Mouse (Mus musculus) forebrain, embryonic 11.5 days (tissue): ENCODE measurements around the gene Lrrc19. TPM values are rescaled to one million over a fixed set of nuclear protein-coding genes. Genes with fewer than 3 reads are reported as not detected.
"Not testable (repeated sequence)": the region's sequence is repeated elsewhere in the genome, so short reads cannot be mapped to it uniquely, and the experiment has no call there.

Experiments used
- ATAC-seq: fragments of 200-750 bp; cut with Nextera tagmentation; replicated peaks from 2 replicates; pipeline ENCODE4 v1.8.0; 2017; ENCODE audit warnings: moderate TSS enrichment; ENCODE audit not compliant: low FRiP score
- DNase-seq: peaks from one replicate; pipeline ENCODE4 v3.0.0-alpha.2; 2017; ENCODE audit warnings: low spot score
- H3K27ac ChIP-seq: fragments of 300-500 bp; sonication (generic); 2 replicates; pipeline ENCODE4 v1.5.1; 2014; ENCODE audit warnings: low read depth, low read length
- H3K27me3 ChIP-seq: fragments of 300-500 bp; sonication (generic); 2 replicates; pipeline ENCODE4 v1.6.1; 2014; ENCODE audit warnings: mild to moderate bottlenecking, low read length, mixed read lengths; ENCODE audit not compliant: control insufficient read depth, insufficient read depth
- H3K36me3 ChIP-seq: fragments of 300-500 bp; sonication (generic); 2 replicates; pipeline ENCODE4 v1.6.1; 2014; ENCODE audit warnings: mild to moderate bottlenecking, low read length, moderate library complexity, mixed read lengths; ENCODE audit not compliant: control insufficient read depth, insufficient read depth
- H3K4me1 ChIP-seq: fragments of 300-500 bp; sonication (generic); replicated peaks from 2 replicates; pipeline ENCODE4 v1.6.1; 2014; ENCODE audit warnings: low read length, mixed read lengths; ENCODE audit not compliant: control insufficient read depth, insufficient read depth
- H3K4me2 ChIP-seq: fragments of 300-500 bp; sonication (generic); 2 replicates; pipeline ENCODE4 v1.6.1; 2014; ENCODE audit warnings: low read depth, mild to moderate bottlenecking, low read length, moderate library complexity, mixed read lengths; ENCODE audit not compliant: severe bottlenecking
- H3K4me3 ChIP-seq: fragments of 300-500 bp; sonication (generic); 2 replicates; pipeline ENCODE4 v1.5.1; 2014; ENCODE audit warnings: low read depth, low read length
- H3K9ac ChIP-seq: fragments of 300-500 bp; sonication (generic); 2 replicates; pipeline ENCODE4 v1.6.1; 2014; ENCODE audit warnings: low read length
- H3K9me3 ChIP-seq: fragments of 300-500 bp; sonication (generic); 2 replicates; pipeline ENCODE4 v1.6.1; 2016; ENCODE audit warnings: low read length, mixed read lengths; ENCODE audit not compliant: control insufficient read depth
- WGBS: fragments of 180-500 bp; shearing (Covaris S2); extraction: QIAGEN DNeasy Blood & Tissue Kit; methylation state at CpG from one replicate; pipeline ENCODE4 v1.1.7; 2014; 5-methylcytosine and 5-hydroxymethylcytosine counted together
- polyA plus RNA-seq: library from polyadenylated mRNA; unstranded; fragments of >200 nt; fragmentation: Nextera tagmentation; extraction: Ambion mirVana; gene quantifications from 2 replicates; pipeline ENCODE4 v1.2.1, GENCODE M21; 2014

The Lrrc19 gene
- polyA plus RNA-seq, 1 experiment from 2014 or later, result 1.4 TPM

DNA sequence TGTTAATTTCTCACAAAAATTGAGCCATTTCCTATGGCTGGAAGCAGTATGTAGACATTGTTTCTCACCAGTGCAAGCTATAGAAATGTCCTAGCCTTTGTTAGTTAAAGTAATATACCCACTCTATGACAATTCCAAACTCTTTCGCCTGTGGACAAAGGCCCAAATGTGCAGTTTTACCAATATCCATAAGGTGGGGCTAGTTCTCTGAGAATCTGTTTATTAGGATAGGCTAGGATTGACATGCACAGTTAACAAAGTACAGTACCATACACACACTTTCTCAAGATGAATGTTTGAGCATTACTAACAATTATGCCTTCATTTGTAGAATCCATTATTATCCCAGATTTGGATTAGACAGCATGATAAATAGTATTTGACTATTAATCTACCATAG lies 19.8 kb upstream of the Lrrc19 start:
- no peak overlapping the region for H3K4me3 ChIP-seq
- H3K4me1 ChIP-seq, result no peaks in the 10 kb centered on the region
- no peak overlapping the region for H3K4me2 ChIP-seq
- H3K9ac ChIP-seq, result no peak overlapping the region
- WGBS, result 48% methylated on average over 1 of the region's 1 CpGs
- H3K27ac ChIP-seq, result no peak overlapping the region
- H3K9me3 ChIP-seq, result no peaks in the 10 kb centered on the region
- peak; percentile 49 for ATAC-seq
- no peaks in the 10 kb centered on the region for H3K36me3 ChIP-seq
- no peaks in the 10 kb centered on the region for H3K27me3 ChIP-seq
- no peak for DNase-seq

GRCm38 (mm10) chr4:94650426-94651175 lies 657 bp upstream of the Lrrc19 start:
- not testable (repeated sequence) for ATAC-seq, H3K36me3 ChIP-seq, H3K9me3 ChIP-seq, H3K27me3 ChIP-seq, H3K27ac ChIP-seq, H3K4me1 ChIP-seq, H3K9ac ChIP-seq, DNase-seq, H3K4me2 ChIP-seq, H3K4me3 ChIP-seq
- WGBS, result 91% methylated on average over 5 of the region's 5 CpGs

DNA sequence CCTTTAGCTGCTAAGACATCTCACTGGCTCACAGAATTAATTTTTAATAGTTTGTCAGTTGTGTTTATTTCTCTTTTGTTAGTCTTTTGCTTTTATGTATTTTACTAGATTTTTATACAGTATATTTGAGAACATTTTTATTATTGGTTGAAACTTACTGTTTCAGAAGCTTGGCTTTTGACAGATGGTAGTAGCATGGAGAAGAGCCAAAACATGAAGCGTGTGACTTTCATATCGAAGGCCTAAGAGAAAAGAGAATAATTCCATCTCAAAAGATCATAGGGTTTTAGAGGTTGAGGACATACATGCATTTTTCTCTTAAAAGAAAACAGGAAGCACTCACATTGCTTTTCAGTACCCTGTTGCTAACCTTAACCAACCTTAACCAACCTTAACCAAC lies 6.8 kb downstream of the Lrrc19 start:
- Histone ChIP-seq H3K9ac (no peak overlapping the region), H3K27ac (no peak overlapping the region), H3K4me2 (no peak overlapping the region), H3K4me3 (no peak overlapping the region), H3K4me1 (no peaks in the 10 kb centered on the region), H3K27me3 (no peaks in the 10 kb centered on the region), H3K36me3 (no peaks in the 10 kb centered on the region), H3K9me3 (no peaks in the 10 kb centered on the region)
- DNase-seq (no peak), ATAC-seq (no peak)
- 100% methylated on average over 2 of the region's 2 CpGs for WGBS

DNA sequence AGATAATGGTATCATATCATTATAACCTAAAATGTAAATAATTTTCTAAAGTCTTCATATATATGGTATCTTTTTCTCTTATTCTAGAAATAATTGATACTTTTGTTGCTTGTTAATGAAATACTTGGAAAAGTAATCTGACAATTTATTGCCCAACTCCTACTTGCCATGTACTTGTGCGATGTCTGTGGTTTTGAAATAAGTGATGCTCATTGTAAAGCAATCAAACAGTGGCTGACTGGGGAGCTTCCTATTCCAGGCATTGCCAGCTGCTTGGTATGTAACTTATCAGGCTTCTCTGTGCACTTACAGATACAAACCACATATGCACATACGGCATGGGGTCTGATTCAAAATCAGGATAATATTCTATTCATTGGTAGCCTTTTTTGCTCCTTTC lies 29.9 kb downstream of the Lrrc19 start:
- 80% methylated on average over 2 of the region's 2 CpGs for WGBS
- H3K4me1 ChIP-seq, result 0 out of 2 replicates have a peak, but pooled peaks cover 2% of the 10 kb centered on the region
- H3K27me3 ChIP-seq, result no peaks in the 10 kb centered on the region
- DNase-seq (no peak), ATAC-seq (no peak)
- no peak overlapping the region for H3K27ac ChIP-seq
- H3K36me3 ChIP-seq, result no peaks in the 10 kb centered on the region; the same call in 1 of the 2 replicates
- H3K9ac ChIP-seq, result no peak overlapping the region
- no peaks in the 10 kb centered on the region for H3K9me3 ChIP-seq
- H3K4me2 ChIP-seq, result no peak overlapping the region
- no peak overlapping the region for H3K4me3 ChIP-seq

GRCm38 (mm10) chr4:94614627-94615006 lies 35.3 kb downstream of the Lrrc19 start:
- Histone ChIP-seq H3K9me3 (no peaks in the 10 kb centered on the region), H3K4me1 (0 out of 2 replicates have a peak, but pooled peaks cover 2% of the 10 kb centered on the region), H3K27me3 (no peaks in the 10 kb centered on the region), H3K4me3 (peak overlapping the region; percentile 62), H3K27ac (peak overlapping the region; percentile 70), H3K36me3 (no peaks in the 10 kb centered on the region), H3K9ac (peak overlapping the region; percentile 81), H3K4me2 (peak overlapping the region; percentile 45)
- 0% methylated on average over 18 of the region's 18 CpGs for WGBS
- peak; percentile 74 for ATAC-seq
- DNase-seq, result no peak

DNA sequence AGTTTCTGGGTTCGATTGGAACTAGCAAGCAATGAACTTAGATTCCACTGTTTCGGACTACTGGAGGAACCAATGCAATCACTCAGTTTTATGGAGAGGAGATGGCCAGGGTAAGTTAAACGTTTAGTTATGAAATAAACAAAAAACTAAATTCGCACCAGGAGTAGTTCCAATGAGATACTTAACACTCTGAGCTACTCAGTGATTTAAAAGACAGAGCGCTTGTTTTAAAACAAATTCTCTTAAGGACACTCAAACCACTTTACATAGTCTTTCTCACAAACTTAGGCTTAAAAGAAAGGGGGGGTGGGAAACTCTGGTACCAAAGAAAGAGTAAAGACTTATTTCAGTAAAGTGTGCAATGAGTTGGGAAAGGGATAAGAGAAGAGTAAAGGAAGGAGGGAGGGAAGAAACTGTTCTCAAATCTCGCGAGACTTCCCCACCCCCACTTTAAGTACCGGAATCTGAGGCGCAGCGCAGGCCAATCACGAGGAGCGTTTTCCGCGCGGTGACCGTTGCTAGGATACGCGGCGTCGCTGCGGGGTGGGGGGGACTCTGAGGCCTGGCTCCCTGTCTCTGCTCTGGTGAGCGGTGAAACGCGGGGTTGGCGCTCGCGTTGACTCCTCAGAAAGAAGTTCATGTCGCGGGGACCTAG lies 35.8 kb downstream of the Lrrc19 start, which contains the start of gene Ift74:
Gene Ift74, plus strand, starts transcription at position 520 of the 655 bp plus-strand sequence.
- ATAC-seq (peak; percentile 100), DNase-seq (peak; percentile 98)
- peak within 1 kb of the TSS; percentile 62 for H3K4me3 ChIP-seq
- WGBS, result 1% methylated on average over 29 of the region's 29 CpGs
- H3K27me3 ChIP-seq, result no peaks in the 10 kb centered on the region
- H3K4me2 ChIP-seq, result peak within 1 kb of the TSS; percentile 45
- H3K27ac ChIP-seq, result peak within 1 kb of the TSS; percentile 70
- no peaks in the 10 kb centered on the region for H3K9me3 ChIP-seq
- 0 out of 2 replicates have a peak, but pooled peaks cover 2% of the 10 kb centered on the region for H3K4me1 ChIP-seq
- no peaks in the 10 kb centered on the region for H3K36me3 ChIP-seq
- peak within 1 kb of the TSS; percentile 81 for H3K9ac ChIP-seq

GRCm38 (mm10) chr4:94610339-94610738 lies 39.6 kb downstream of the Lrrc19 start:
- ATAC-seq, result no peak
- no peaks in the 10 kb centered on the region for H3K9me3 ChIP-seq
- H3K4me1 ChIP-seq, result no peaks in the 10 kb centered on the region
- DNase-seq, result no peak
- no peak overlapping the region for H3K4me3 ChIP-seq
- no peak overlapping the region for H3K9ac ChIP-seq
- H3K4me2 ChIP-seq, result no peak overlapping the region
- WGBS, result 87% methylated on average over 3 of the region's 3 CpGs
- H3K27ac ChIP-seq, result no peak overlapping the region
- H3K36me3 ChIP-seq, result no peaks in the 10 kb centered on the region
- no peaks in the 10 kb centered on the region for H3K27me3 ChIP-seq

- Histone ChIP-seq H3K4me2 (no peak overlapping the region), H3K36me3 (no peaks in the 10 kb centered on the region), H3K27ac (no peak overlapping the region), H3K4me3 (no peak overlapping the region), H3K27me3 (no peaks in the 10 kb centered on the region), H3K4me1 (0 out of 2 replicates have a peak, but pooled peaks cover 3% of the 10 kb centered on the region), H3K9ac (no peak overlapping the region), H3K9me3 (no peaks in the 10 kb centered on the region)
- ATAC-seq, result no peak
- WGBS, result 93% methylated on average over 2 of the region's 2 CpGs
- no peak for DNase-seq
Measured at GRCm38 (mm10) chr4:94605591-94605990, 44.4 kb downstream of the Lrrc19 start.
